Mouse (Mus musculus) midbrain, postnatal 0 days (tissue): ENCODE data around the gene Map2k6. TPM values are rescaled to one million over a fixed set of nuclear protein-coding genes. Genes with fewer than 3 reads are reported as not detected.
"Not testable (repeated sequence)": the region's sequence is repeated elsewhere in the genome, so short reads cannot be mapped to it uniquely, and the experiment has no call there.

ENCODE experiments used
- ATAC-seq: fragments of 200-750 bp; cut with Nextera tagmentation; 2 replicates; pipeline ENCODE4 v1.8.0; 2017; ENCODE audit warnings: moderate number of reproducible peaks, mild to moderate bottlenecking, moderate TSS enrichment, moderate library complexity; ENCODE audit not compliant: low FRiP score
- DNase-seq: peaks from one replicate; pipeline ENCODE4 v3.0.0-alpha.2; 2015; ENCODE audit warnings: low spot score
- H3K27ac ChIP-seq: fragments of 300-500 bp; sonication (generic); 2 replicates; pipeline ENCODE4 v1.5.1; 2014; ENCODE audit warnings: low read depth, mild to moderate bottlenecking, low read length, mixed read lengths
- H3K27me3 ChIP-seq: fragments of 300-500 bp; sonication (generic); 2 replicates; pipeline ENCODE4 v1.6.1; 2014; ENCODE audit warnings: low read length, control low read depth, mixed read lengths; ENCODE audit not compliant: insufficient read depth
- H3K36me3 ChIP-seq: fragments of 300-500 bp; sonication (generic); 2 replicates; pipeline ENCODE4 v1.6.1; 2014; ENCODE audit warnings: low read length, control low read depth, mixed read lengths; ENCODE audit not compliant: insufficient read depth
- H3K4me1 ChIP-seq: fragments of 300-500 bp; sonication (generic); 2 replicates; pipeline ENCODE4 v1.6.1; 2014; ENCODE audit warnings: mild to moderate bottlenecking, control low read depth, antibody characterized with exemption, low read length, mixed read lengths; ENCODE audit not compliant: insufficient read depth
- H3K4me2 ChIP-seq: fragments of 300-500 bp; sonication (generic); 2 replicates; pipeline ENCODE4 v1.6.1; 2014; ENCODE audit warnings: low read depth, mild to moderate bottlenecking, low read length, mixed read lengths; ENCODE audit not compliant: poor library complexity, severe bottlenecking
- H3K4me3 ChIP-seq: fragments of 300-500 bp; sonication (generic); 2 replicates; pipeline ENCODE4 v1.5.1; 2014; ENCODE audit warnings: low read depth, mild to moderate bottlenecking, low read length, moderate library complexity
- H3K9ac ChIP-seq: fragments of 300-500 bp; sonication (generic); replicated peaks from 2 replicates; pipeline ENCODE4 v1.6.1; 2014; ENCODE audit warnings: mild to moderate bottlenecking, low read length, moderate library complexity, mixed read lengths; ENCODE audit not compliant: poor library complexity, severe bottlenecking
- H3K9me3 ChIP-seq: fragments of 300-500 bp; sonication (generic); 2 replicates; pipeline ENCODE4 v1.6.1; 2016; ENCODE audit warnings: low read length, control low read depth
- CTCF ChIP-seq: IDR thresholded peaks from 2 replicates; pipeline ENCODE4 v1.5.1; 2016; ENCODE audit warnings: antibody characterized with exemption, mild to moderate bottlenecking
- WGBS: fragments of 180-500 bp; shearing (Covaris S2); extraction: QIAGEN DNeasy Blood & Tissue Kit; methylation state at CpG from one replicate; pipeline ENCODE4 v1.1.7; 2014; 5-methylcytosine and 5-hydroxymethylcytosine counted together
- polyA plus RNA-seq: library from polyadenylated mRNA; unstranded; fragments of >200 nt; fragmentation: Nextera tagmentation; extraction: Ambion mirVana; gene quantifications from 2 replicates; pipeline ENCODE4 v1.2.1, GENCODE M21; 2015
- total RNA-seq: library from RNA; depleted of rRNA; stranded (reverse); fragments of >200 nt; gene quantifications from 2 replicates; pipeline ENCODE4 v1.2.3, GENCODE M21; 2014; rRNA removed

Map2k6 gene
- total RNA-seq (12.3 and 14.9 TPM in 2 replicates), polyA plus RNA-seq (10.1 and 10.6 TPM in 2 replicates)

GRCm38 (mm10) chr11:110398553-110399239 is at the start of gene Map2k6:
Map2k6 (plus strand) TSS chr11:110399122.
- TF ChIP-seq CTCF, result peak; percentile 22
- H3K27ac ChIP-seq, result no peak within 1 kb of the TSS
- H3K27me3 ChIP-seq, result no peaks in the 10 kb centered on the region
- peak within 1 kb of the TSS; percentile 57 for H3K9ac ChIP-seq
- peak within 1 kb of the TSS; percentile 62 for H3K4me2 ChIP-seq
- H3K36me3 ChIP-seq, result no peaks in the 10 kb centered on the region
- ATAC-seq, result peak; percentile 75; the same call in 1 of the 2 replicates
- no peaks in the 10 kb centered on the region for H3K9me3 ChIP-seq
- 7% methylated on average over 20 of the region's 20 CpGs for WGBS
- H3K4me1 ChIP-seq, result peaks cover 16% of the 10 kb centered on the region; the same call in 1 of the 2 replicates
- H3K4me3 ChIP-seq, result peak within 1 kb of the TSS; percentile 62
- DNase-seq, result peak; percentile 91

GRCm38 (mm10) chr11:110354261-110354660 is 44.7 kb upstream of the Map2k6 start:
- Histone ChIP-seq H3K27me3 (no peaks in the 10 kb centered on the region), H3K36me3 (no peaks in the 10 kb centered on the region), H3K4me2 (no peak overlapping the region), H3K9me3 (no peaks in the 10 kb centered on the region), H3K4me1 (no peaks in the 10 kb centered on the region), H3K9ac (no peak overlapping the region), H3K27ac (no peak overlapping the region), H3K4me3 (no peak overlapping the region)
- ATAC-seq (no peak), DNase-seq (no peak)
- TF ChIP-seq CTCF, result no peak
- 89% methylated on average over 9 of the region's 9 CpGs for WGBS

- H3K4me2 ChIP-seq, DNase-seq, H3K9ac ChIP-seq, H3K27me3 ChIP-seq, H3K4me1 ChIP-seq, H3K36me3 ChIP-seq, H3K9me3 ChIP-seq, H3K27ac ChIP-seq, H3K4me3 ChIP-seq, ATAC-seq: not testable (repeated sequence)
- 85% methylated on average over 9 of the region's 9 CpGs for WGBS
Measured at GRCm38 (mm10) chr11:110355131-110355530, 43.8 kb upstream of the Map2k6 start.

GRCm38 (mm10) chr11:110357756-110358551 is 41.0 kb upstream of the Map2k6 start:
- DNase-seq (peak; percentile 51), ATAC-seq (no peak)
- Histone ChIP-seq H3K4me3 (no peak overlapping the region), H3K27ac (no peak overlapping the region), H3K9ac (no peak overlapping the region), H3K9me3 (no peaks in the 10 kb centered on the region), H3K4me1 (no peaks in the 10 kb centered on the region), H3K4me2 (no peak overlapping the region), H3K36me3 (no peaks in the 10 kb centered on the region), H3K27me3 (no peaks in the 10 kb centered on the region)
- peak; percentile 74 for TF ChIP-seq CTCF
- 75% methylated on average over 16 of the region's 16 CpGs for WGBS

- WGBS, result 78% methylated on average over 3 of the region's 3 CpGs
- Histone ChIP-seq H3K9ac (no peak overlapping the region), H3K27me3 (no peaks in the 10 kb centered on the region), H3K27ac (no peak overlapping the region), H3K4me2 (no peak overlapping the region), H3K36me3 (no peaks in the 10 kb centered on the region), H3K9me3 (no peaks in the 10 kb centered on the region), H3K4me1 (no peaks in the 10 kb centered on the region), H3K4me3 (no peak overlapping the region)
- DNase-seq, result peak; percentile 32
- no peak for ATAC-seq
- peak; percentile 60 for TF ChIP-seq CTCF
Measured at GRCm38 (mm10) chr11:110365016-110365415, 33.9 kb upstream of the Map2k6 start.

- WGBS, result 86% methylated on average over 3 of the region's 3 CpGs
- DNase-seq, result no peak
- Histone ChIP-seq H3K4me3 (no peak overlapping the region), H3K27ac (no peak overlapping the region), H3K9ac (no peak overlapping the region), H3K27me3 (no peaks in the 10 kb centered on the region), H3K4me2 (no peak overlapping the region), H3K4me1 (no peaks in the 10 kb centered on the region), H3K9me3 (no peaks in the 10 kb centered on the region), H3K36me3 (no peaks in the 10 kb centered on the region)
- no peak for ATAC-seq
- TF ChIP-seq CTCF, result no peak
Measured at GRCm38 (mm10) chr11:110366902-110367301, 32.0 kb upstream of the Map2k6 start.
